Mouse (Mus musculus) liver, embryonic 14.5 days (tissue): ENCODE results near the gene Tsga10ip. TPM values are rescaled to one million over a fixed set of nuclear protein-coding genes. Genes with fewer than 3 reads are reported as not detected.

Experiments used
- ATAC-seq: fragments of 200-750 bp; cut with Nextera tagmentation; 2 replicates; pipeline ENCODE4 v1.8.0; 2017; ENCODE audit warnings: moderate number of reproducible peaks, mild to moderate bottlenecking, moderate library complexity; ENCODE audit not compliant: insufficient read depth
- DNase-seq, 3 experiments: peaks; one replicate each; pipeline ENCODE4 v3.0.0-alpha.2; 2012 to 2013; ENCODE audit warnings: low read depth in 3 of 3, low spot score in 3 of 3
- H3K27ac ChIP-seq: fragments of 300-500 bp; sonication (generic); 2 replicates; pipeline ENCODE4 v1.5.1; 2014; ENCODE audit warnings: moderate library complexity, mild to moderate bottlenecking, control low read depth, inconsistent platforms
- H3K27me3 ChIP-seq: fragments of 300-500 bp; sonication (generic); 2 replicates; pipeline ENCODE4 v1.6.1; 2014; ENCODE audit warnings: mild to moderate bottlenecking, low read length, moderate library complexity; ENCODE audit not compliant: control insufficient read depth, insufficient read depth
- H3K36me3 ChIP-seq: fragments of 300-500 bp; sonication (generic); replicated peaks from 2 replicates; pipeline ENCODE4 v1.6.1; 2014; ENCODE audit warnings: low read depth; ENCODE audit not compliant: control insufficient read depth, insufficient read depth
- H3K4me1 ChIP-seq, 2 experiments: fragments of 200-500 bp in 1 of 2; fragments of 300-500 bp in 1 of 2; sonication (generic) in 1 of 2; replicated peaks; 2 replicates each; pipeline ENCODE4 v1.6.1; 2012 to 2014; ENCODE audit warnings: antibody characterized with exemption in 1 of 2, inconsistent platforms in 1 of 2, low read length in 1 of 2; ENCODE audit not compliant: control insufficient read depth in 2 of 2, insufficient read depth in 2 of 2
- H3K4me2 ChIP-seq: fragments of 300-500 bp; sonication (generic); 2 replicates; pipeline ENCODE4 v1.6.1; 2014; ENCODE audit warnings: low read depth, mild to moderate bottlenecking, control low read depth, moderate library complexity
- H3K4me3 ChIP-seq, 2 experiments: fragments of 200-500 bp in 1 of 2; fragments of 300-500 bp in 1 of 2; sonication (generic) in 1 of 2; 2 replicates each; pipeline ENCODE4 v1.5.1; 2012 to 2014; ENCODE audit warnings: low read depth in 2 of 2, low read length in 2 of 2, mild to moderate bottlenecking in 2 of 2, control low read depth in 1 of 2, inconsistent platforms in 1 of 2, moderate library complexity in 1 of 2; ENCODE audit not compliant: insufficient read depth in 1 of 2
- H3K9ac ChIP-seq: fragments of 300-500 bp; sonication (generic); replicated peaks from 2 replicates; pipeline ENCODE4 v1.6.1; 2014; ENCODE audit warnings: mild to moderate bottlenecking, control low read depth, moderate library complexity
- H3K9me3 ChIP-seq: fragments of 300-500 bp; sonication (generic); 2 replicates; pipeline ENCODE4 v1.6.1; 2016; ENCODE audit warnings: low read length, mixed read lengths; ENCODE audit not compliant: control insufficient read depth
- CTCF ChIP-seq: IDR thresholded peaks from 2 replicates; pipeline ENCODE4 v1.5.1; 2016; ENCODE audit warnings: antibody characterized with exemption, low read depth, control low read depth
- EP300 ChIP-seq: IDR thresholded peaks from 2 replicates; pipeline ENCODE4 v1.6.1; 2016; ENCODE audit warnings: antibody characterized with exemption, low read depth
- WGBS: fragments of 180-500 bp; shearing (Covaris S2); extraction: QIAGEN DNeasy Blood & Tissue Kit; methylation state at CpG from one replicate; pipeline ENCODE4 v1.1.7; 2014; ENCODE audit not compliant: insufficient replicate concordance; 5-methylcytosine and 5-hydroxymethylcytosine counted together
- polyA plus RNA-seq, 2 experiments: library from polyadenylated mRNA; depleted of rRNA in 1 of 2; stranded (reverse) in 1 of 2; unstranded in 1 of 2; fragments of >200 nt; fragmentation: Nextera tagmentation in 1 of 2; extraction: Ambion mirVana in 1 of 2; gene quantifications; 2 replicates each; pipeline versions ENCODE4 v1.2.1 to v1.2.3; 2012 to 2014

The Tsga10ip gene
- polyA plus RNA-seq, 2 experiments: 0.09 TPM; not detected in 1

GRCm38 (mm10) chr19:5392892-5393291 is 9.4 kb downstream of the Tsga10ip start:
- DNase-seq (no peak), ATAC-seq (no peak)
- 58% methylated on average over 4 of the region's 4 CpGs for WGBS
- Histone ChIP-seq H3K4me1 (peaks cover 12 to 14% of the 10 kb centered on the region in 2 experiments), H3K4me2 (no peak overlapping the region), H3K36me3 (no peaks in the 10 kb centered on the region), H3K27ac (no peak overlapping the region), H3K9me3 (no peaks in the 10 kb centered on the region), H3K4me3 (no peak overlapping the region), H3K27me3 (no peaks in the 10 kb centered on the region), H3K9ac (no peak overlapping the region)
- TF ChIP-seq EP300 (no peak), CTCF (no peak)

GRCm38 (mm10) chr19:5390416-5390815 is 11.9 kb downstream of the Tsga10ip start:
- Histone ChIP-seq H3K27me3 (no peaks in the 10 kb centered on the region), H3K4me2 (peak overlapping the region; percentile 99), H3K4me3 (peak overlapping the region; percentile 80 to 92; a peak in 2 of 4 replicates), H3K36me3 (no peaks in the 10 kb centered on the region), H3K27ac (peak overlapping the region; percentile 92), H3K9me3 (no peaks in the 10 kb centered on the region), H3K4me1 (peaks cover 23 to 25% of the 10 kb centered on the region in 2 experiments), H3K9ac (peak overlapping the region; percentile 91)
- ATAC-seq (no peak), DNase-seq (no peak)
- TF ChIP-seq EP300 (no peak), CTCF (no peak)
- WGBS: 67% methylated on average over 8 of the region's 8 CpGs

GRCm38 (mm10) chr19:5389647-5390046 is 12.7 kb downstream of the Tsga10ip start:
- Histone ChIP-seq H3K36me3 (no peaks in the 10 kb centered on the region; the same call in 1 of the 2 replicates), H3K4me3 (peak overlapping the region; percentile 80 to 92), H3K9ac (peak overlapping the region; percentile 91), H3K27ac (peak overlapping the region; percentile 92), H3K4me2 (peak overlapping the region; percentile 99), H3K4me1 (peaks cover 23 to 25% of the 10 kb centered on the region in 2 experiments), H3K27me3 (no peaks in the 10 kb centered on the region), H3K9me3 (no peaks in the 10 kb centered on the region)
- TF ChIP-seq CTCF (no peak), EP300 (no peak; the same call in 1 of the 2 replicates)
- ATAC-seq (peak; percentile 49; the same call in 1 of the 2 replicates), DNase-seq (peak; percentile 49 to 58 (median 55))
- under 1% methylated on average over 12 of the region's 12 CpGs for WGBS

GRCm38 (mm10) chr19:5388588-5389242 is 13.6 kb downstream of the Tsga10ip start, which contains the start of gene Sart1:
Gene Sart1, minus strand, starts transcription at chr19:5388703.
- TF ChIP-seq CTCF (no peak), EP300 (no peak)

GRCm38 (mm10) chr19:5388011-5388441 is 14.3 kb downstream of the Tsga10ip start:
- peaks cover 23 to 25% of the 10 kb centered on the region in 2 experiments for H3K4me1 ChIP-seq
- no peak for DNase-seq

More at GRCm38 (mm10) chr19:5388588-5389242, 13.6 kb downstream of the Tsga10ip start, which contains the start of gene Sart1:
- H3K4me3 ChIP-seq: peak within 1 kb of the TSS; percentile 80 to 92
- 1% methylated on average over 43 of the region's 43 CpGs for WGBS
- peak within 1 kb of the TSS; percentile 92 for H3K27ac ChIP-seq
- H3K9me3 ChIP-seq: no peaks in the 10 kb centered on the region
- H3K4me2 ChIP-seq: peak within 1 kb of the TSS; percentile 99
- ATAC-seq (peak; percentile 92), DNase-seq (peak; percentile 91 to 93 (median 92))
- H3K27me3 ChIP-seq: no peaks in the 10 kb centered on the region
- H3K4me1 ChIP-seq: peaks cover 23 to 25% of the 10 kb centered on the region in 2 experiments
- H3K36me3 ChIP-seq: peaks cover 8% of the 10 kb centered on the region
- H3K9ac ChIP-seq: peak within 1 kb of the TSS; percentile 91

More at GRCm38 (mm10) chr19:5388011-5388441, 14.3 kb downstream of the Tsga10ip start:
- WGBS: under 1% methylated on average over 42 of the region's 43 CpGs
- Histone ChIP-seq H3K4me3 (peak overlapping the region; percentile 80 to 92), H3K4me2 (peak overlapping the region; percentile 78), H3K27me3 (no peaks in the 10 kb centered on the region), H3K36me3 (peaks cover 15% of the 10 kb centered on the region), H3K9me3 (no peaks in the 10 kb centered on the region), H3K27ac (peak overlapping the region; percentile 31; the same call in 1 of the 2 replicates), H3K9ac (peak overlapping the region; percentile 79)
- peak; percentile 44; the same call in 1 of the 2 replicates for ATAC-seq
- TF ChIP-seq CTCF (no peak), EP300 (no peak)
